Mouse (Mus musculus) gastrocnemius, adult 18-20 months (tissue): ENCODE results near the gene Rnf41. TPM values are rescaled to one million over a fixed set of nuclear protein-coding genes. Genes with fewer than 3 reads are reported as not detected.

Experiments
- DNase-seq: peaks from one replicate; pipeline ENCODE4 v3.0.0; 2021; ENCODE audit warnings: low spot score
- microRNA-seq: library from miRNA; unstranded; fragments of <30 nt; microRNA quantifications from one replicate; pipeline ENCODE4 v1.2.0, GENCODE M21; 2021
- total RNA-seq, 2 experiments: library from RNA; stranded (reverse); gene quantifications; 2 replicates each; pipeline ENCODE4 v1.2.3; 2021

Gene Rnf41
- total RNA-seq, 2 experiments from 2014 or later: 12.7 to 13.2 TPM

- DNase-seq: no peak
Observed at GRCm38 (mm10) chr10:128474366-128474765, 62.9 kb downstream of the Rnf41 start.

- DNase-seq: no peak
Observed at GRCm38 (mm10) chr10:128486370-128486769, 74.9 kb downstream of the Rnf41 start.

DNA sequence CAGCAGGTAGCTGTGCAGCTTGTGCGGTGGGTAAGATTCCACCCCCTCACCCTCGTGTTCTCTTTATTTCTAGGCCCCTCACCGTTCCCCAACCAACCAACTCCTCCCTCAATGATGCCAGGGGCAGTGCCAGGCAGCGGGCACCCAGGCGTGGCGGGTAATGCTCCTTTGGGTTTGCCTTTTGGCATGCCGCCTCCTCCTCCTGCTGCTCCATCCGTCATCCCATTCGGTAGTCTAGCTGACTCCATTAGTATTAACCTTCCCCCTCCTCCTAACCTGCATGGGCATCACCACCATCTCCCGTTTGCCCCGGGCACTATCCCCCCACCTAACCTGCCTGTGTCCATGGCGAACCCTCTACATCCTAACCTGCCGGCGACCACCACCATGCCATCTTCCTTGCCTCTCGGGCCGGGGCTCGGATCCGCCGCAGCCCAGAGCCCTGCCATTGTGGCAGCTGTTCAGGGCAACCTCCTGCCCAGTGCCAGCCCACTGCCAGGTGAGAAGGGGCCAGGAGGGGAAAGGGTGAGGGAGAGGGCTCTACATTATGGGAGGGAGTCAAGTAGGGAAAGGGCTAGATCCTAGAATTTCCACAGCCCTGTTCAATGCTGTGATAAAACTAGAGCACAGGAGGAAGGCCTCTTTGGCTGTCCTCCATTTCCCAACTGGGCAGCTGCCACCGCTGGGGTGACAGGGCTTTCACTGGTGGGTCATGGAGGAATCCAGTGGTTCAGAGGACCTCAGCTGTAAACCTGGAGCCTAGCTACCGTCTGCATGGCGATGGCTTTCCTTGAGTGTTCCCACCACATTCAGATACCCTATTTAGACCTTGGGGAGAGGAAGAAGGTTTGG lies 76.6 kb downstream of the Rnf41 start:
- no peak for DNase-seq

GRCm38 (mm10) chr10:128488776-128489175 lies 77.3 kb downstream of the Rnf41 start:
- DNase-seq: no peak

- no peak for DNase-seq
Observed at GRCm38 (mm10) chr10:128489380-128489779, 77.9 kb downstream of the Rnf41 start.

DNA sequence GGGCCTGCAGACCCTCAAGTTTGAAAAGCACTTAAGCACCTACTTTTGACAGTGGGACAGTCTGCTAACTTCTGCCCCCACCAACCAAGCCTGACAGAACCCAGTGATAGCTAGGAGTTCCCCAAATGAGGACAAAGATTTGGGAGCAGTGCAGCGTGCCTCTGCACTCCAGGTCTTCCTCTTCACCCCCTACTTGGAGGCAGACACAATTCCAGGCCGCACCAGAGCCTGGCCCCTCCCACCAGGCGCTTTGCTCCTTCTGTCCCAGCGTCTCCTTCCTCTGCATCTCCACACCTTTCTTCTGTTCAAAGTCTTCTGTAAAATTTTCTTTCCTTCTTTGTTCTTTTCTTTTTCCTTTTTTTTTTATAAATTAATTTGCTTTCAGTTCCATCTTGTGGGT lies 78.3 kb downstream of the Rnf41 start:
- DNase-seq: no peak

GRCm38 (mm10) chr10:128490232-128490631 lies 78.8 kb downstream of the Rnf41 start:
- no peak for DNase-seq

DNA sequence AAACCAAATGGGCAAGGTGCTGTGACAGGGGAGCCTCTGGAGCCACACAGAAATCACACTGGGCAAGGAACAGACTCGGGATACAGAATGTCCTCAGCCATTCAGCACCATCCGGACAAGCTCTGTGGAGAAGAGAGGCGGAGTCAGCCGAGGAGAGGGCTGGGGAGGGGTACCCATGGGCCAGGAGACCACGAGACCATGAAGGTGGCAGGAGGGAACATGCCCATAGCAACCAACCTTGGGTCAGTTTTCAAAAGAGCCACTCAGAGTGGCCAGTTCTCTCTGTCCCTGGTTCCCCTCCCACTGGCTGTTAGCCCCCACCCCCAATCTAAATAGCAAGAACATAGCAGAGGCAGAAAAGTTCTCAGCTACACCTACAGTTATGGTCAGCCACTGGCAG lies 79.5 kb downstream of the Rnf41 start:
- no peak for DNase-seq

Small RNA genes within 50 kb of the gene (microRNA-seq; reads per million reads assigned to microRNA genes)
- gene Gm25361 (not detected), gene Gm26308 (not detected), gene Mir6914 (not detected), gene Mir6915 (1.4 reads per million), gene Mir8105 (1.7 reads per million)

Other genes with a start within 250 kb of the Rnf41 start
- 10 to 100 TPM; 61.7 to 69.1 TPM for gene Rbms2, start 231.4 kb upstream of the Rnf41 start, total RNA-seq
- under 1 TPM; 0.43 TPM for gene Gls2, start 217.2 kb upstream of the Rnf41 start, total RNA-seq
- gene Spryd4, start 199.8 kb upstream of the Rnf41 start, total RNA-seq: 10 to 100 TPM; 33.0 to 34.6 TPM
- not detected for gene Mip, start 185.8 kb upstream of the Rnf41 start, total RNA-seq
- gene Timeless, start 179.6 kb upstream of the Rnf41 start, total RNA-seq: 1 to 10 TPM; 2.1 to 3.2 TPM
- gene Apon, start 157.6 kb upstream of the Rnf41 start, total RNA-seq: under 1 TPM in 1 of 2 experiments, not detected in 1; 0.21 TPM
- under 1 TPM in 1 of 2 experiments, not detected in 1; 0.28 TPM for gene Apof, start 143.0 kb upstream of the Rnf41 start, total RNA-seq
- gene Stat2, start 141.1 kb upstream of the Rnf41 start, total RNA-seq: 1 to 10 TPM; 2.7 to 5.2 TPM
- not detected for gene Il23a, start 112.9 kb upstream of the Rnf41 start, total RNA-seq
- 1 to 10 TPM; 3.3 to 3.7 TPM for gene Pan2, start 108.3 kb upstream of the Rnf41 start, total RNA-seq
- 10 to 100 TPM; 46.4 to 48.3 TPM for gene Cnpy2, start 89.2 kb upstream of the Rnf41 start, total RNA-seq
- gene Cs, start 73.9 kb upstream of the Rnf41 start, total RNA-seq: 100 to 1,000 TPM; 561 to 590 TPM
- gene Coq10a, start 42.7 kb upstream of the Rnf41 start, total RNA-seq: 100 to 1,000 TPM; 388 to 467 TPM
- gene Ankrd52, start 34.5 kb upstream of the Rnf41 start, total RNA-seq: 10 to 100 TPM; 44.5 to 47.0 TPM
- not detected for gene Slc39a5, start 10.4 kb upstream of the Rnf41 start, total RNA-seq
- 10 to 100 TPM; 61.0 to 65.2 TPM for gene Nabp2, start 165 bp upstream of the Rnf41 start, total RNA-seq
- 10 to 100 TPM; 44.1 to 49.5 TPM for gene Smarcc2, start 47.6 kb downstream of the Rnf41 start, total RNA-seq
- 100 to 1,000 TPM; 150 to 187 TPM for gene Myl6, start 82.5 kb downstream of the Rnf41 start, total RNA-seq
- 10 to 100 TPM in 1 of 2 experiments, 1 to 10 TPM in 1; 9.0 to 28.2 TPM for gene Myl6b, start 87.0 kb downstream of the Rnf41 start, total RNA-seq
- 10 to 100 TPM; 12.3 to 15.3 TPM for gene Esyt1, start 114.2 kb downstream of the Rnf41 start, total RNA-seq
- 1 to 10 TPM; 4.6 to 8.3 TPM for gene Zc3h10, start 136.1 kb downstream of the Rnf41 start, total RNA-seq
- 1,000 to 10,000 TPM; 1,015 to 1,049 TPM for gene Rpl41, start 137.6 kb downstream of the Rnf41 start, total RNA-seq
- 10 to 100 TPM; 35.4 to 37.6 TPM for gene Pa2g4, start 154.3 kb downstream of the Rnf41 start, total RNA-seq
- 1 to 10 TPM; 2.7 TPM for gene Erbb3, start 178.0 kb downstream of the Rnf41 start, total RNA-seq
- 100 to 1,000 TPM; 345 to 363 TPM for gene Rps26, start 215.1 kb downstream of the Rnf41 start, total RNA-seq
- under 1 TPM; 0.37 to 0.57 TPM for gene Ikzf4, start 234.3 kb downstream of the Rnf41 start, total RNA-seq